Mouse (Mus musculus) adrenal gland, adult 10 weeks (tissue): ENCODE measurements around the gene Cdh20. TPM values are rescaled to one million over a fixed set of nuclear protein-coding genes. Genes with fewer than 3 reads are reported as not detected.

Experiments used
- polyA plus RNA-seq: library from polyadenylated mRNA; stranded (reverse); fragments of 350-450 nt; fragmentation: Illumina TruSeq; extraction: RNeasy Lipid Tissue Mini Kit (QIAGEN cat#74804); gene quantifications from one replicate; pipeline ENCODE4 v1.2.3, GENCODE M21; 2014; ENCODE audit warnings: low read depth, low replicate concordance

Cdh20 gene
- polyA plus RNA-seq: 0.17 TPM

DNA sequence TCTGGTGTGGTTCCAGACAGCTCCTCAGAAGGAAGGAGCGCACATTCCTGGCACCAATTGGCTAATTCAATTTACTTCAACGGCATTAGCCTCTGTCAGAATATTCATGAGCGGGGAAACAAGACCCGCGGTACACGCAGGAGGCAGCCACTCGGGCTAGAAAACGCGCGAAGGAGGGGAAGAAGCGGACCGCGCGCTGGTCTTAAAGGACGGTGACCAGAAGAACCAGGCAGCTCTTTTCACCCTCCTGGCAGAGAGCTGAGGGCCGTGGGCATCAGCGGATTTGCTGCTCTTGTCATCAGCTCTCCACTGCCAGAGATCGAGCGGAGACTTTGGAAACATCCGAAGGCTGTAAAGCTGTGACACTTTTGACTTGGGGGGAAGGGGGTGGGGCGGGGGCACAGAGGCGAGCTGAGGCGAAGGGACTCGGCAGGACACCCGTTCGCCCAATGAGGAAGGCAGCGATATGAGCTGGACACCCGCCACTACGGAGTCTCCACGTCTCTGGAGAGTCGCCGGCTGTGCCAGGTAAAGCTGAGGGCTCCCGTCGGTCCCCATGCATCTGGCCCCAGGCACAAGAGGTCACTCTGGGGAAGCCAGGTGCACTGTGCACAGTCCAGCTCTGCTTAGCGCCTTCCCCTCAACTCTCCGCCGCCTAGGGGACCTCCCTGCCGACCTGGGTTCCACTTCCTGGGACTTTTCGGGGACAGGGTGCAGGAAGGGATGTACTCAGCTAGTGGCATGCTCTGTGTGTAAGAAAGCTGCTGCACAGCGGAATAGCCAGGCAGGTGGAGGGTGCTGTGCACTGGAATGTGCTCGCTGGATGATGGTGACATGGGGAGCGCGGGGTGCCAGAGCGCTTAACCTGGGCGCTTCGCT is at the start of gene Cdh20:
Gene Cdh20 (plus strand): TSS at position 159 of the 879 bp plus-strand sequence.

